ENCODE assay signal across 8 mouse cellular contexts in genomic region chr13:114075724-114076384, GRCm38 (mm10).
A peak's percentile ranks its signal among the peaks of the same experiment; 100 is the strongest.
DNase-seq lines count a peak whose midpoint lies in the region; ATAC-seq and TF ChIP-seq lines count a peak whose summit lies in the region.

No protein-coding gene starts in this region.

- no peak overlapping the region for H3K9ac ChIP-seq in midbrain, embryonic 14.5 days (replicated peaks; ENCODE audit: low read length)
- H3K9ac ChIP-seq in lung, embryonic 14.5 days = no peak overlapping the region

- no peak overlapping the region for H3K4me2 ChIP-seq in midbrain, embryonic 14.5 days (ENCODE audit: low read length)
- H3K4me2 ChIP-seq in lung, embryonic 14.5 days = no peak overlapping the region

- H3K9me3 ChIP-seq in midbrain, embryonic 14.5 days (ENCODE audit: control insufficient read depth, low read length) = 0 out of 2 replicates have a peak, but pooled peaks cover 3% of the 10 kb centered on the region
- H3K9me3 ChIP-seq in midbrain, embryonic 10.5 days (replicated peaks) = no peaks in the 10 kb centered on the region
- no peaks in the 10 kb centered on the region for H3K9me3 ChIP-seq in lung, embryonic 14.5 days (ENCODE audit: low read depth, low read length)

- no peaks in the 10 kb centered on the region for H3K36me3 ChIP-seq in midbrain, embryonic 14.5 days (ENCODE audit: control insufficient read depth, insufficient read depth, low read length)
- H3K36me3 ChIP-seq in midbrain, embryonic 10.5 days = no peaks in the 10 kb centered on the region
- H3K36me3 ChIP-seq in lung, embryonic 14.5 days (ENCODE audit: insufficient read depth) = no peaks in the 10 kb centered on the region

- TF ChIP-seq CTCF in lung, embryonic 14.5 days (IDR thresholded peaks at IDR 0.05; ENCODE audit: low read depth) = peak; percentile 74

- 72% methylated on average over 9 of the region's 9 CpGs for WGBS in midbrain, embryonic 14.5 days
- 71% methylated on average over 9 of the region's 9 CpGs for WGBS in midbrain, embryonic 10.5 days
- WGBS in lung, embryonic 14.5 days = 68% methylated on average over 9 of the region's 9 CpGs

- peaks cover 6% of the 10 kb centered on the region for H3K4me1 ChIP-seq in midbrain, embryonic 14.5 days (ENCODE audit: control insufficient read depth, insufficient read depth, low read length)
- peaks cover 41% of the 10 kb centered on the region for H3K4me1 ChIP-seq in midbrain, embryonic 10.5 days
- no peaks in the 10 kb centered on the region for H3K4me1 ChIP-seq in lung, embryonic 14.5 days (ENCODE audit: insufficient read depth)

- H3K27ac ChIP-seq in midbrain, embryonic 14.5 days (replicated peaks; ENCODE audit: low read depth, low read length) = no peak overlapping the region
- H3K27ac ChIP-seq in midbrain, embryonic 10.5 days (replicated peaks) = no peak overlapping the region
- no peak overlapping the region for H3K27ac ChIP-seq in lung, embryonic 14.5 days (ENCODE audit: low read depth)

- 0 out of 2 replicates have a peak, but pooled peaks have one; percentile 21 for ATAC-seq in cerebellum, adult (ENCODE audit: insufficient number of reproducible peaks, low FRiP score, low TSS enrichment)
- peak; percentile 21; the same call in 1 of the 2 replicates for ATAC-seq in midbrain, embryonic 14.5 days (ENCODE audit: low FRiP score, low TSS enrichment)
- no peak for ATAC-seq in lung, embryonic 14.5 days (ENCODE audit: insufficient read depth)

- DNase-seq in cerebellum, adult 9-11 months = no peak
- peak; percentile 72 for DNase-seq in midbrain, embryonic 14.5 days
- no peak for DNase-seq in midbrain, embryonic 10.5 days (ENCODE audit: low spot score)
- DNase-seq in cerebellum, adult 8-10 months = peak; percentile 29
- peak; percentile 31 for DNase-seq in hindlimb bud, embryonic 11.5 days (ENCODE audit: extremely low spot score, low read depth, low spot score)
- peak; percentile 81 for DNase-seq in lung, embryonic 14.5 days
- DNase-seq in thymus, postnatal 4 days = peak; percentile 57

- no peak overlapping the region for H3K4me3 ChIP-seq in midbrain, embryonic 14.5 days (replicated peaks; ENCODE audit: low read depth, low read length)
- no peak overlapping the region for H3K4me3 ChIP-seq in midbrain, embryonic 10.5 days
- H3K4me3 ChIP-seq in lung, embryonic 14.5 days (ENCODE audit: low read depth, low read length) = no peak overlapping the region

- no peaks in the 10 kb centered on the region for H3K27me3 ChIP-seq in midbrain, embryonic 14.5 days (ENCODE audit: control insufficient read depth, insufficient read depth, low read length)
- no peaks in the 10 kb centered on the region for H3K27me3 ChIP-seq in midbrain, embryonic 10.5 days (ENCODE audit: low read depth, poor library complexity, severe bottlenecking)
- no peaks in the 10 kb centered on the region for H3K27me3 ChIP-seq in lung, embryonic 14.5 days (ENCODE audit: insufficient read depth, low read length)

Comparison
In these comparisons a context has a peak if more than half of its experiments do, and no peak if none do; other contexts are left out.
1. DNase-seq: peak in midbrain, embryonic 14.5 days (single experiment), cerebellum, adult 8-10 months (single experiment), hindlimb bud, embryonic 11.5 days (single experiment), lung, embryonic 14.5 days (single experiment) and thymus, postnatal 4 days (single experiment); none in cerebellum, adult 9-11 months (single experiment) and midbrain, embryonic 10.5 days (single experiment).